Mouse (Mus musculus): ENCODE measurements at regions not wholly inside any gene's neighbourhood (a gene's known extent, or its start where the extent isn't known, plus 50 kb on each side); places are given as distances from the start of the nearest gene placed in this dataset.

- no peak for DNase-seq (ENCODE audit: low spot score)
Observed at GRCm38 (mm10) chr8:49631286-49631685, 787.5 kb upstream of the Tenm3 start.

DNA sequence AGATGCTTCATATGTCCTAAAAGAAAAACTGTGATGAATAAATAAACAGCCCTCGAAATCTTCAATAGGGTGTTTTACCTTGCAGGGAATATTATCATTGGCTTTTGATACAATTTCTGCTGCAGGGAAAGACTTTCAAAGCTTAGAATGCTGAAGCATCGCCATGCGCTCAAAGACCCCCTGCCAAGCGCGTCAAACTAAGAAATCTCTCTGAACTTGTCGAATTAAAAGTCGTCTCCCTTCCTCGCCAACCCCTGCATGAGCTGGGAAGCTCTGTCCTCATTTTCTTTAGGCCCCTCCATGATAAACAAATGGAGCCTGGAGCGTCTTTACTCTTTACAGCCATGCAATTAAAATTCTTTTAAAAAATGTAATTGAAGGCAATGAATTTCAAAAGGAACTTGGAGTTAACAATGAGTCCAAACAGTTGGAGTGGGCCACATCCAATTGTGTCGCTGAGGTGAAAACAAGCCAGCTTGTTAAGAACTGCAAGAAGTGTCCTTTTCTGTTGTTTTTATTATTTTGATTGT lies 784.3 kb upstream of the Tenm3 start:
- no peak for DNase-seq (ENCODE audit: low spot score)

- no peak for DNase-seq (ENCODE audit: low spot score)
Observed at GRCm38 (mm10) chr8:49595501-49595900, 751.8 kb upstream of the Tenm3 start.

- DNase-seq (ENCODE audit: low spot score) = no peak
Observed at GRCm38 (mm10) chr8:49567423-49567822, 723.7 kb upstream of the Tenm3 start.

DNA sequence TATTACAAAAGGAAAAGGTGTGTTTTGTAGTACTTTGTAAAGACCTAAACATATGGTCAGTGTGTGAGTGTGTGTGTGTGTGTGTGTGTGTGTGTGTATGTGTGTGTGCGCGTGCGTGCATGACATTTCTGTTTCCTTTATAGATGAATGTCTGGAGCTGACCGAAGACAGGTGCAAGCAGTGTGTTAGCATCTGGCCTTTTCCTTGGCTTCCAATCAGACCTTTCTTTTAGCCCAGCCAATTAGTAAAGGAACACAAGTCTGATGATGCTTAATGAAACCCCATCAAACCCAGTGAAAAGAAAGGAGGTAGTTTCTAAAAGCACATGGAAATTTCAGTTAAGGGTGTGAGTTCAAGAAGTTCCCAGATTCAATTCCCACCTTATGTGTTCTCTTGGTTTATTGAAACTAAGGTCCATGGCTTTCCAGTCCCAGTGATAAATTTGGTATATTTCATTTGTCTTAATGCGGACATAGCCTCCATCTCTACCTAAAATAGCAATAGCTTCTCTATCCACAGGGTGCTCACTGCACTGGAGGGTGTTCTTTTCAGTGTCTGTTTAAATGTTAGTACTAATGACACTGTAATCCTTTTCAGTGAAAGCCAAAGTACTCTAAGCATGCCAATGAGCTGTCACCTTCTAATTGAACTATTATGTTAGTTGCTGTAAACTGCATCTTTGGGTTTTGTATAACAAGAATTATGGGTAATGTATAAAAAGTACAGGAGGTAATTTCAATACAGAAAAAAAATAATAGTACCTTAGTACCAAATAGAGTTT lies 719.9 kb upstream of the Tenm3 start:
- DNase-seq (ENCODE audit: low spot score) = no peak

GRCm38 (mm10) chr8:49562976-49563375 lies 719.2 kb upstream of the Tenm3 start:
- DNase-seq (ENCODE audit: low spot score) = no peak

DNA sequence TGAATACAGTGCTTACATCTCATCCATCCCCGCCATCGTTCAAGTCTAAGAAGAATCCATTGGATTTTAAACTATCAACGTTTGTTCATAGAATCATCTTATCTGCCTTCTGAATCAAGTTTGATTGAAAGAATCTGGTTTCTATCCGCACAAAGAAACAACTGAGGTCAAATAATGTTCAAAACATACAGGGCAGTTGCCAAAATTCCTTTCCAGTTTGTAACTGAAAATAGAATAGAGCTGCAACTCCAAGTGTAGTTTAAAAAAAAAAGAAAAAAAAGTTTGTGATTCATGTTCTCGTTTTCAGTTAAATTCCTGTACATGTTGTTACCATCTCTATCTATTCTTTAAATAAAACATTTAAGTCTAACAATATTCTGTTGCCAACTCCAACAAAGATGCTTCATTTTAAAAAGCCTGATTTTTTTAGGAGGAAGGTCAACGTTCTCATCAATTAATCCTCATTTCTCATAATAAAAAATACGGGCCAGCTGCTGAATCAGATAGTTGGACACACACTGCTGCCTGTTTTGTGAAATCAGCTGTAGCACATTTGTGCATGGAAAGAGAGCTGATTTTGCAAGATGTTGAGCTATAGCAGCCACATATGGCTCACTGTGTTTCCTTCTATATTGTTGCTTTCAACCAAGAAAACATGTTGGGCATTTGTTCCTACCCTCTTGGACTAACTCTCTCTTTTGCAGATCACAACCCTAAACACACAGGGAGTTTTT lies 712.1 kb upstream of the Tenm3 start:
- DNase-seq (ENCODE audit: low spot score) = no peak

DNA sequence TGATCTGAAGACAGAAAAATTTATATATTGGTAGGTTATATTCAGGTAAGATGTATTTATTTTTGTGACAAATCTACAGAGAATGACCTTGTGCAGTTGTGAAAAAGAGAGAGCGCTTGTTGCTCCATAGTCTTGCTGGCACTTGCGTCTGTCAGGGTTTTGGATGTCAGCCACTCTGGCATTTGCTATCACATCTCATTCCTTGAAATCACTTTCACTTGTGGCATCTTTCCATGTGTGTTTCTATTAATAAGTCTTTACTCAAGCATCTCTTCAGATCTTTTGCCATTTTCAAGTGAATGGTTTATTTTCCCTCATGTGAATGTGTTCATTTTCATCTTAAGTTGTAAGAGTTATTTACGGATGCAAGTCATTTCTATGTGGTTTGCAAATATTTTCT lies 709.4 kb upstream of the Tenm3 start:
- DNase-seq (ENCODE audit: low spot score) = no peak

DNA sequence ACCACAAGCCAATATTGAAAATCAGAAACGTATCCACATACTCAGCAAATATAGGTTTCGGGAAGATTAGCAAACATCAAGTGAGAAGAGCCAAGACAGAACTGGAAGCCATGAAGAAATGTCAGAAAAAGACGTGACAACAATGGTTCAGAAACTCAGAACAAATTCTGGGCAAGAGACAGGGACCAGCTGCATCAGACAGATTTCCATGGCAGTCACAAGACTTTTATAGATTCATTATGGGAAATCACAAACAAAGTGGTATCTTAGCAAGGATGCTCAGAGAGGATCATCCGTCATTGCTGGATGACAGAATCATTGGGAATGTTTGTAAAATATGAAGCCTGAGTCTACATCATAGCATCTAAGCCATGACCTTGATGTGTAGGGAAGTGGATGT lies 699.6 kb upstream of the Tenm3 start:
- DNase-seq (ENCODE audit: low spot score) = no peak

DNA sequence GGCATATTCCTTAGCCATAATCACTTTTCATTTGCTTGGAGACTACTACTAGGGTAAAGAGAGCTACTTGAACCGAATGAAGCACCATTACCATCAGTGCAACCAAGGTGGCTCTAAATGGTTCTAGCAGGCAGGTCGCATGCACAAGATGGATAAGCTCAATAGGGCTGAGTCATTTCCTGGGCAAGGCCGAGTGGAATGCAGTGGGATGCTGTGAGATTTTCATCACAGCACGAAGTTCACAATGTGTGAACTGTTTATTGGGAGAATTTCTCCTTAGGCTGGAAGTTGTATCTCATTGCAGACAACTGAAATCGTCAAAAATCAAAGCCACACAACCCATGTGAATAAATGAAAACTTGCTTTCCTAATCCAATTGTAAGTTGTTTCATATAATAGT lies 697.6 kb upstream of the Tenm3 start:
- DNase-seq (ENCODE audit: low spot score) = no peak

- no peak for DNase-seq (ENCODE audit: low spot score)
Observed at GRCm38 (mm10) chr8:49533412-49534351, 689.9 kb upstream of the Tenm3 start.

GRCm38 (mm10) chr8:49529294-49529693 lies 685.5 kb upstream of the Tenm3 start:
- no peak for DNase-seq (ENCODE audit: low spot score)

DNA sequence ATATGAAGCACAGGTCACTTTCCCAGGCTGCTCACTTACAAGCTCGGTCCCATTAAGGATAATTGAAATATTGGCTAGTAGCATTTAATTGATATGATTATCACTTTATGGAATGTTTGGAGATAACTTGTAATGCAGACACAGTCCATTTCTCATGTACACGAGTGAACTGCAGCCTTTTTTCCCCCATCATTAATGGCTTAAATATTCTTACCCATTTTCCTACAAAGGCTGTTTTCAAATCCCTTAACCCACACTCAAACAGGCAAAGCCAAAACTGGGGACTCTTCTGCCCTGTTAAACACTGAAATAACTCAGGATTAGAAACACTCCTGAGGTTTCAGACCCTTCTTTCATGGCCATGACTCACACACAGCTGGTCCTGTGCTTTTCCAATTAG lies 649.2 kb upstream of the Tenm3 start:
- no peak for DNase-seq (ENCODE audit: low spot score)

DNA sequence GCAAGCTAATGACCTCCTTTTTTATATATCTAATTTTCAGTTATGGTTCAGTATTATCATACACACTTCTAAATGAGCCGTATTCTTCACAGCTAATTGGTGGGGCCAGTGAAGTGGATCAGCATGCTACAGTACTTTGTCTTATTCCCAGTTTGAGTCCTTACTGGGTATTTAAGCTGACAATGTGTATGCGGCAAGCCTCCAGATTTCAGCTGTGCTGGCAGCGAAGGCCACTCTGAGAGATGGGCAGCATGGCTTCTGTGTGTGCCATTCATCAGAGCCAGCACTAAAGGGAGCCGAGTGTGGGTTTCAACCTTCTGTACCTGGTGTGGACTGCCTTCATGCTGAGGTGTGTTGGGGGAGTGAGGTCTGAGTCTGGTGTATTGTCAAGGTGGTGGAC lies 641.5 kb upstream of the Tenm3 start:
- DNase-seq (ENCODE audit: low spot score) = no peak

GRCm38 (mm10) chr8:49481476-49481992 lies 637.8 kb upstream of the Tenm3 start:
- DNase-seq (ENCODE audit: low spot score) = no peak

- DNase-seq (ENCODE audit: low spot score) = peak; percentile 6
Observed at GRCm38 (mm10) chr8:49465911-49466518, 622.3 kb upstream of the Tenm3 start.

DNA sequence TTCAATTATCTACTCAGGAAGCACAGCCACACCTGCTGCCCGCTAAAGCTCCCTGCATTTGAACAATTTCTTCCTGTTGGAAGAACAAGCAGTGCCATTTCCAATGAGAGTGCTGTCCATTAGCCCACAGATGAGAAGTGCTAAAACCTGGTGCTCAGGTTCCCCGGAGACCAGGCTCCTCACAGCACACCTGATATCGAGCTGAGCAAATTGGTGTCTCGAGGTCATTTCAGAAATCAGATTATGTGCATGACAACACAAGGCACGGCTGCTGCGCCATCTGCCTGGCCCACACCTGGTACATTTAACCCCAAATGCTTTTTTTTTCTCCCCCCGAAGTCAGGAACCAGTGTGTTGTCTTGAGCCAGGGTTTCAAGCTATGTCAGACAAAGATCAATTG lies 621.3 kb upstream of the Tenm3 start:
- DNase-seq (ENCODE audit: low spot score) = no peak

DNA sequence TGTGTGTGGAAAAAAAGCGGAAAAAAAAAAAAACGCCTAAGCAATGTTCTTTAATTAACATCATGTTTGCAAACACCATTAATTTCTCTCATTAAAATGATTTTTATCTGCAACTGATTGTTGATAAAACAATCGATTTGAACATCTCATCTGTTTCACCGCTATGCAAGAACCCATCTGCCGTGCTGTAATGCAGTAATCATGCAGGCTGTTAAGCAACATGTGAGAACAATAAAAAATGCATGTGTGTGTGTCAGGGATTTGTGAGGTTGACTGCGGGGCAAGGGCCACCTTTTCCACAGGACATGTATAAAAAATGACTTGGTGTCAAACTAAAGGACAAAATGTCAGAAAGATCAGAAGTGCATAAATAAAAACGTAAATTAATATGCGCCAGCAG lies 618.9 kb upstream of the Tenm3 start:
- no peak for DNase-seq (ENCODE audit: low spot score)

GRCm38 (mm10) chr8:49461724-49462473 lies 618.1 kb upstream of the Tenm3 start:
- DNase-seq (ENCODE audit: low spot score) = no peak

DNA sequence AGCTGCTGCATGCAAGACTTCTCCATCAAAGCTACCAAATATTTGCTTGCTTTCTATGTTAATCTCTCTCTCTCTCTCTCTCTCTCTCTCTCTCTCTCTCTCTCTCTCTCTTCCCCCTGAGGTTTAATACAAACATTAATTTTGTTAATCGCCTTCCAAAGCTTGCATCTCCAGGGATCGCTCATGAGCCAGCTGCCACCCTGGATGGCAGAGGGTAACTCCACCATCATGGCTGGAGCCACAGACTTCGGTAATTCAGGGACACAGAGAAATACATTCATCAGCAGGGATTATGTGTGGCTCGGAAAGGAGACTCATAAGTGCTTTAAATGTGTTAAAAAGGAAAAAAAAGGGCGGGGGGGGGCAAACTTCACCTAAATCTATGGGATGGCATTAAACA lies 601.7 kb upstream of the Tenm3 start:
- no peak for DNase-seq (ENCODE audit: low spot score)

GRCm38 (mm10) chr8:49441270-49441669 lies 597.5 kb upstream of the Tenm3 start:
- no peak for DNase-seq (ENCODE audit: low spot score)

All from testis, postnatal 14 days (tissue).